Mouse (Mus musculus) Patski (cell line): ENCODE results near the gene Fgf2. TPM values are rescaled to one million over a fixed set of nuclear protein-coding genes. Genes with fewer than 3 reads are reported as not detected.

Experiments
- ATAC-seq: fragments of 100-300 bp; one replicate; pipeline ENCODE4 v1.8.0; 2021
- CTCF ChIA-PET: fragments of 350-600 bp; sonication (Branson Sonifier 250); formaldehyde crosslinking; loops from one replicate; lab custom pipeline; 2022; ENCODE audit warnings: inconsistent platforms; lab: Charles Lee
- POLR2A ChIA-PET: fragments of 350-600 bp; sonication (Branson Sonifier 250); formaldehyde crosslinking; loops from one replicate; lab custom pipeline; 2022; ENCODE audit warnings: antibody characterized with exemption, inconsistent platforms; lab: Charles Lee
- DNase-seq: peaks from one replicate; pipeline ENCODE4 v3.0.0-alpha.2; 2011; ENCODE audit warnings: low read depth, low spot score
- H3K27me3 ChIP-seq: fragments of 371-371 bp; one replicate; pipeline ENCODE4 v1.5.1; 2021
- CTCF ChIP-seq: fragments of 100-300 bp; IDR thresholded peaks from one replicate; pipeline ENCODE4 v1.5.1; 2021
- in situ Hi-C: fragments of 300-500 bp; cut with MboI; formaldehyde crosslinking; loops from 3 replicates; pipeline ENCODE4 v1.11.1; 2018; ENCODE audit warnings: low pct_unique_long_range_greater_than_20kb, mixed read lengths
- polyA plus RNA-seq: library from polyadenylated mRNA; unstranded; gene quantifications from one replicate; pipeline ENCODE4 v1.2.3, GENCODE M21; 2021

Gene Fgf2
- polyA plus RNA-seq, 1 experiment from 2014 or later = 1.3 TPM

GRCm38 (mm10) chr3:37378412-37378811 lies 30.3 kb downstream of the Fgf2 start:
- ChIA-PET CTCF (interaction anchor here (1.0 to 1.1 kb wide), 2 partner anchors 11 to 37 kb away, joined by 3 read pairs; no protein-coding TSS in a partner anchor), POLR2A (interaction anchor here (0.5 kb wide), 1 partner anchor 47 kb away, joined by 3 read pairs; no protein-coding TSS in a partner anchor)
- no peak for TF ChIP-seq CTCF
- in situ Hi-C loops = no loop called here
- peak; percentile 27 for DNase-seq
- no peaks in the 10 kb centered on the region for H3K27me3 ChIP-seq
- peak; percentile 81 for ATAC-seq

- ATAC-seq (no peak), DNase-seq (no peak)
- in situ Hi-C loops = no loop called here
- POLR2A ChIA-PET = no interaction called here
- CTCF ChIA-PET = interaction anchor here (1.0 to 1.6 kb wide), 3 partner anchors 10 to 35 kb away, joined by 3 to 4 read pairs (median 3); no protein-coding TSS in a partner anchor
- no peaks in the 10 kb centered on the region for H3K27me3 ChIP-seq
- TF ChIP-seq CTCF = no peak
Observed at GRCm38 (mm10) chr3:37379201-37379600, 31.1 kb downstream of the Fgf2 start.

- in situ Hi-C loops = no loop called here
Observed at GRCm38 (mm10) chr3:37379930-37380881, 32.1 kb downstream of the Fgf2 start.

GRCm38 (mm10) chr3:37381457-37381856 lies 33.3 kb downstream of the Fgf2 start:
- H3K27me3 ChIP-seq = no peaks in the 10 kb centered on the region
- in situ Hi-C loops = no loop called here
- ATAC-seq (no peak), DNase-seq (no peak)
- POLR2A ChIA-PET = interaction anchor here (1.6 kb wide), 1 partner anchor 30 kb away, joined by 4 read pairs; no protein-coding TSS in a partner anchor
- CTCF ChIA-PET = interaction anchor here (2.6 kb wide), 1 partner anchor 33 kb away, joined by 7 read pairs; no protein-coding TSS in a partner anchor
- no peak for TF ChIP-seq CTCF

More at GRCm38 (mm10) chr3:37379930-37380881, 32.1 kb downstream of the Fgf2 start:
- ATAC-seq = no peak
- no peak for DNase-seq
- no peaks in the 10 kb centered on the region for H3K27me3 ChIP-seq
- CTCF ChIA-PET = interaction anchor here (1.2 to 1.6 kb wide), 2 partner anchors 25 to 34 kb away, joined by 3 to 4 read pairs; no protein-coding TSS in a partner anchor
- no peak for TF ChIP-seq CTCF
- POLR2A ChIA-PET = interaction anchor here (1.6 kb wide), 1 partner anchor 31 kb away, joined by 4 read pairs; no protein-coding TSS in a partner anchor

GRCm38 (mm10) chr3:37383096-37383765 lies 35.1 kb downstream of the Fgf2 start:
- ATAC-seq (no peak), DNase-seq (no peak)
- ChIA-PET POLR2A (no interaction called here), CTCF (interaction anchor here (1.1 to 2.6 kb wide), 4 partner anchors 14 to 31 kb away, joined by 3 to 7 read pairs (median 5); no protein-coding TSS in a partner anchor)
- in situ Hi-C loops = no loop called here
- TF ChIP-seq CTCF = peak; percentile 44
- H3K27me3 ChIP-seq = no peaks in the 10 kb centered on the region

- no peak for ATAC-seq
- POLR2A ChIA-PET = no interaction called here
- CTCF ChIA-PET = interaction anchor here (1.2 to 6.2 kb wide), 5 partner anchors 11 to 168 kb away, joined by 3 to 38 read pairs (median 6); no protein-coding TSS in a partner anchor
- no peak for TF ChIP-seq CTCF
- no peak for DNase-seq
- H3K27me3 ChIP-seq = no peaks in the 10 kb centered on the region
- in situ Hi-C loops = no loop called here
Observed at GRCm38 (mm10) chr3:37387310-37387709, 39.2 kb downstream of the Fgf2 start.

GRCm38 (mm10) chr3:37396930-37397608 lies 48.9 kb downstream of the Fgf2 start:
- POLR2A ChIA-PET = interaction anchor here (0.5 to 1.7 kb wide), 4 partner anchors 8 to 262 kb away, joined by 3 to 7 read pairs (median 6); no protein-coding TSS in a partner anchor
- DNase-seq (no peak), ATAC-seq (no peak)
- in situ Hi-C loops = no loop called here
- no peaks in the 10 kb centered on the region for H3K27me3 ChIP-seq
- CTCF ChIA-PET = interaction anchor here (0.8 to 4.1 kb wide), 6 partner anchors 9 to 178 kb away, joined by 3 to 38 read pairs (median 4); no protein-coding TSS in a partner anchor
- TF ChIP-seq CTCF = no peak

- POLR2A ChIA-PET = interaction anchor here (1.7 kb wide), 1 partner anchor 9 kb away, joined by 5 read pairs; no protein-coding TSS in a partner anchor
- CTCF ChIA-PET = interaction anchor here (0.8 to 4.1 kb wide), 9 partner anchors 8 to 178 kb away, joined by 3 to 38 read pairs (median 4); no protein-coding TSS in a partner anchor
- TF ChIP-seq CTCF = no peak
- in situ Hi-C loops = no loop called here
- DNase-seq (no peak), ATAC-seq (no peak)
- no peaks in the 10 kb centered on the region for H3K27me3 ChIP-seq
Observed at GRCm38 (mm10) chr3:37397646-37398045, 49.5 kb downstream of the Fgf2 start.

GRCm38 (mm10) chr3:37398661-37399395 lies 50.7 kb downstream of the Fgf2 start:
- no peaks in the 10 kb centered on the region for H3K27me3 ChIP-seq
- CTCF ChIA-PET = interaction anchor here (0.8 to 4.1 kb wide), 11 partner anchors 9 to 75 kb away, joined by 3 to 38 read pairs (median 4); no protein-coding TSS in a partner anchor
- POLR2A ChIA-PET = interaction anchor here (0.8 to 1.7 kb wide), 3 partner anchors 10 to 33 kb away, joined by 3 to 5 read pairs (median 3); no protein-coding TSS in a partner anchor
- no peak for TF ChIP-seq CTCF
- DNase-seq = no peak
- in situ Hi-C loops = no loop called here
- no peak for ATAC-seq
